Mouse (Mus musculus) CD4-positive, CD25-positive, alpha-beta regulatory T cell, adult 4 months (primary cell): ENCODE results near the gene Oas1g. TPM values are rescaled to one million over a fixed set of nuclear protein-coding genes. Genes with fewer than 3 reads are reported as not detected.
A peak's percentile ranks its signal among the peaks of the same experiment; 100 is the strongest.
"Not testable (repeated sequence)": the region's sequence is repeated elsewhere in the genome, so short reads cannot be mapped to it uniquely, and the experiment has no call there.

Source experiments
- ATAC-seq: one replicate; pipeline ENCODE4 v1.8.0; 2017
- polyA plus RNA-seq, 2 experiments: library from polyadenylated mRNA; unstranded; fragments of 100-300 nt; shearing (Covaris generic); gene quantifications; one replicate each; pipeline ENCODE4 v1.2.1; 2017

Oas1g gene
- 1 to 10 TPM in 1 of 2 experiments, not detected in 1; 1.2 TPM for polyA plus RNA-seq

DNA sequence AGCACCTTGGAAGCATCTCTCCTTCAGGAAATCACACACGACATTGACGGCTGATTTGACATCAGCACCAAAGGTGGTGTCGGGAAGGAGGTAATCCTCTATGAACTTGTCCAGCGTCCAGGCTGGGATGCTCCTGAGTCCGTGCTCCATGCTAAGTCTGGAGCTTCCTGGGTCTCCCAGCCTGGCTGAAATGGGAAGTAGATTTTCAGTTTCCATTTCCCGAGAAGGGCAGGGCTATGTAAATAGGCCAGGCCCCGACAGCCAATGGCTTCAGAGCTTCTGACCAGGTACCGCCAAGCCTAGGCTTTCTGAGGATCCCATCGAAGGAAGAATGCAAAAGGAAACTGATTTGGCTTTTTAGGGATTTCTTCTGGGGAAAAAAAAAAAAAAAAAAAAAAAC lies at the start of gene Oas1g:
TSS of gene Oas1g (minus strand) at position 201 of the 400 bp plus-strand sequence.
- ATAC-seq: not testable (repeated sequence)

- ATAC-seq: no peak
Measured at GRCm38 (mm10) chr5:120933966-120934365, 46.6 kb upstream of the Oas1g start.

- no peak for ATAC-seq
Measured at GRCm38 (mm10) chr5:120927036-120927435, 39.6 kb upstream of the Oas1g start.

DNA sequence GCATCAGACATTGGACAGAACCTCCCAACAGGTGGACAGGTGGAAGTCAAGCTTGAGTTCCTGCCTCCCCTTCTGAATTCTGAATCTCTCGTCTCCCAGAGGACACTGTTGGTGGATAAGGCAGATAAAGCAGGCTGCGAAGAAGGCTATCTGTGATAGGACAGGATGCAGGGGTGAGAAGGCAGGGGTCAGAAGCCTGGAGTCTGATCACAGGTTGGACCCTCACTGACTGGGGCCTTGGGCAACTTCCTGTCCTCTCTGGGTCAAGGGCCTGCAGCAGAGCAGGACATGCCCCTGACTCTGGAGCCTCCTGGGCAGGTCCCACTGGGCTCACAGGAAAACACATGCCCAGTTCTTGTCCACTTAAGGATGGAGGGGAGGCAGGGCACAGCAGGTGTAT lies 38.9 kb upstream of the Oas1g start:
- ATAC-seq: not testable (repeated sequence)

DNA sequence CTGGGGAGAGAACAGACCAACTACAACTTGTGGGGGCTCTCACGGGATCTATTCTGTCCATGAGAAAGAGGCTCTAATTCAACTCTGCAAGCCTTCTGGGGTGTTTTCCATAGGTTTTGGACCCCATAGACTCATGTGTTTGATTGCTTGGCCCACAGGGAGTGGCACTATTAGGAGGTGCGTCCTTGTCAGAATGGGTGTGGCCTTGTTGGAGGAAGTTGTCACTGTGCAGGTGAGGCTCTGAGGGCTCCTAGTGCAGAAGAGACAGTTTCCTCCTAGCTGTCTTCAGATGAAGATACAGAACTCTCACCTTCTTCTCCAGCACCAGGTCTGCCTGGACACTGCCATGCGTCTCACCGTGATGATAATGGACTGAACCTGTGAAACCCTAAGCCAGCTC lies 37.1 kb upstream of the Oas1g start:
- ATAC-seq: not testable (repeated sequence)

DNA sequence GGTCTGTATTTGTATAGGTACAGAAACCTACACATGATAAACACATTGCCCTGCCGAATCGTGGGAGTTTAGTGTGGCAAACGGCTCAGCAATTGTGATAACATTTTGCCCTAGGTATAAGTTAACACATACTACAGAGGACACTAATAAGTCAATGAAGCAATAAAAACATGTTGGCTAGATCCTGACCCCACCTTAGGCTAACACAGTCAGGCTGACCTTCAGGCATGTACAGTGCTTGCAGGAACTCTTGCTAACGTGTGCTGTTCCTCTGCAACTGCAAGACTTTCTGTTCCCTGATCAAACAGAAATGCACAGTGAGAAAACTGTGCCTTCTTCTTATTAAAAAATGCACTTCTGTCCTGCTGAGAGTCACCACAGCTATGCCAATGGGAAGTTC lies 36.6 kb upstream of the Oas1g start:
- ATAC-seq: no peak

GRCm38 (mm10) chr5:120920296-120920695 lies 32.9 kb upstream of the Oas1g start:
- no peak for ATAC-seq

DNA sequence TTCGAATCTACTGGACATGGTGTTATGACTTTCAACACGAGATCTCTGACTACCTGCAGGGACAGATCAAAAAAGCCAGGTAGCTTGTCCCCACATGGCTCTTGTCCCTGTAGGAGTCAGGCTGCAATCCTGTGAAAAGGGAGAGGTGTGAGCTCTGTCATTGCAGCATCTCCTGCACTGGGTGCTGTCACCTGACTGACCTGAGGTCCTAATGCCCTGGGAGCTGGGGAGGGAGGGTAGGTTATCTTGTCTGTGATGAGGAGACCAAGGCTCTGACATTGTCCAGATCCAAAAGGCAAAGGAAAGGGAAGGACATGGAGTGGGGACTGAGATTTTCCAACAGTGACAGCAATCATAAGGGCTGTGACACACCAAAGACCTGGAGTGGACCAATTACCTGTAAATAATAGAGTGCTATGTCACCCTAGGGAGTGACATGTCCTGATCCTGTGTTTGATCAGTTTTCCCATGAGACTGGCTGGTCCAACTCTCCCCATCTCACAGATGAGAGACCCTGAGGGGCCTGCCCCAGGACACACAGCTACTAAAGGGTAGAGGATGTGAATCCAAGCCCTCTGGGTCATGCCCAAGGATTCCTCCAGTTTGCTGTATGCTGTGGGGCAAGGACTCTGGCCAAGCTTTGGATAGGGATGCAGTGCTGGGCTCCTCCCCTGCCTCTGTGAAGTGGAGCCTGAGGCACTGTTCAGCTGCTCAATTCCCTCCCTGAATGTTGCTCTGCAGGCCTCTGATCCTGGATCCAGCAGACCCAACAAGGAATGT lies 31.9 kb upstream of the Oas1g start:
- ATAC-seq: not testable (repeated sequence)

- ATAC-seq: not testable (repeated sequence)
Measured at GRCm38 (mm10) chr5:120914204-120914603, 26.8 kb upstream of the Oas1g start, which contains the start of gene Oas1d. Gene Oas1d (plus strand): TSS chr5:120914536.

GRCm38 (mm10) chr5:120908196-120908920 lies 20.9 kb upstream of the Oas1g start:
- ATAC-seq: no peak

DNA sequence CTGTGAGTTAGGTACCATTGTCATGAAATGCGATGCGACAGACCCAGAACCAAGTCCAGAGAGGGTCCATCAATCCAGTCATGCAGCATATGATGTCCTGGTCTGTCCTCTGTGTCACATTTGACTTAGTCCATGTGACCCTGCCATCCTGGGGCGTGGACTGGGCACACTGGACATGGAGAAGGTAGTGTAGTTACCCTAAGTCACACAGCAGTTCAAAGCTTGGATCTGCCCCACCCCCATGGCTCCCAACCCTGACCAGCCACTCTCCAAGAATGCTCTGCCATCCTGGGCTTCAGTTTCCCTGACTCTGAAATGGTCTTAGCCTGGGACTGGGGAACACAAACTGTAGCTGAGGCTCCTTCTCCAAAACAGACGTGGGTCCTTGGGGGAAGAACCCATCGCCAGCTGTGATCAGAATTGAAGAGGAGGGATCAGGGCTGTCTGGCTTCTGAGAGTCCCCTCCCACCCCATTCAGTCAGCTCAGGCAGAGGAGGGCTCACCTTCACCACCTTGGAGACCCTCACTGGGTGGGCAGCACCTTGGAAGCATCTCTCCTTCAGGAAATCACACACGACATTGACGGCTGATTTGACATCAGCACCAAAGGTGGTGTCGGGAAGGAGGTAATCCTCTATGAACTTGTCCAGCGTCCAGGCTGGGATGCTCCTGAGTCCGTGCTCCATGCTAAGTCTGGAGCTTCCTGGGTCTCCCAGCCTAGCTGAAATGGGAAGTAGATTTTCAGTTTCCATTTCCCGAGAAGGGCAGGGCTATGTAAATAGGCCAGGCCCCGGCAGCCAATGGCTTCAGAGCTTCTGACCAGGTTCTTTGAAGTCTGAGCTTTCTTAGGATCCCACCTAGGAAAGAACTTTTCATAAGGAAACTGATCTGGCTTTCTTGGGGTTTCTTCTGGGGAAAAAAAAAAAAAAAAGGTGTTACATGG lies 19.6 kb upstream of the Oas1g start, which contains the start of gene Oas1a:
TSS of gene Oas1a (minus strand) at position 731 of the 943 bp plus-strand sequence.
- peak; percentile 45 for ATAC-seq

DNA sequence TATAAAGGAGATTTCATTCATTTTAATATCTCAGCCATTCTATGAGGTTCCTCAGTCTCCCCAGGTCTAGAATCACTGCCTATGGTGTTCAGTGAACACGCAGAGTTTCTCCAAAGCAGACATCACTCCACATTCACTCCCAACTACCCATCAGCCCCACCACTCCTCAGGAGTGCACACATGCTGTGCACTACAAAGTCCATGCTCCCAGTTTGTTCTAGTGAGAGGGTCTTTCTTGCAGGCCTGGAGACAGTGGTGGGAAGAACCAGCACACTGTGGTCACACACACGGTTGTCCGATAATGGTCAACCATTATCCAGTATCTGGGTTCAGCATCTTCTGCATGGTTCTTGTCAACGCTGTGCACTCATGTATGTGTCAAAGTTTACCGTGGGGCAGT lies 14.6 kb upstream of the Oas1g start:
- ATAC-seq: no peak

DNA sequence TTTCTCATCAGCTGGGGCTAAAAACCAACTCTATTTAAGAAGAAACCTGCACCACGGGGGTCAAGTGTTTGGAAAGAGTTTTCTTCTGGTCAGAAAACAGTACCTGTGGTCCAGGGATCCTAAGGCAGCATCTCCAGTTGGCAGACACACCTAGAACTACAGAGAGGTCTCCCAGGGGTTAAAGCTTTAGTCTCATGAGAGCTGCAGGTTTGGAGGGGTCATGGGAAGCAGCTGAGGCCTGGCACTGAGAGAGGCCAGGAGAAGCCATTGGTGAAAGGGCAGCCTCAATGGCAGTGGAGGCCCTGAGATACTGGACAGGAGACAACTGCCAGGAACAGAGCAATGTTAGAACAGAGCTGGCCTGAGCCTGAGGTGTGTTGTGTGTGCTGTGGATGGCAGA lies 13.3 kb upstream of the Oas1g start:
- no peak for ATAC-seq

- no peak for ATAC-seq
Measured at GRCm38 (mm10) chr5:120898726-120899125, 11.3 kb upstream of the Oas1g start.

DNA sequence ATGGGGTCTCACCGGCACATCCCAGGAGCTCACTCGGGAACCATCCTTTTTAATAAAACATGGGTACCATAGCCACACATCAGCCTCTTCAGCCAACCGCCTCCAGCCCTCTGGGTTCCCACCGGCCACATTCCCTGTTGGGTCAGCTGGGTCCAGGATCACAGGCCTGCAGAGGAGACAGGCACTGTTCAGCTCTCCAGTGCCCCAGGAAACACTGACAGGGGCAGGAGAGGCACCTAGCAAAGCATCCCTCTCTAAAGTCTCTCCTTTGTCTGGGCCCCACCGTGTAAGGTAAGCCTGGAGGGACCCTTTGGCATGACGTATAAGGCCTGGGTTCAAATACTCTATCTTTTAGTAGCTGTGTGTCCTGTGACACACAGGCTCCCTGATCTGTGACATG lies 10.9 kb upstream of the Oas1g start:
- ATAC-seq: no peak

- ATAC-seq: no peak
Measured at GRCm38 (mm10) chr5:120895231-120895900, 8.0 kb upstream of the Oas1g start.

- ATAC-seq: not testable (repeated sequence)
Measured at GRCm38 (mm10) chr5:120894692-120895091, 7.3 kb upstream of the Oas1g start.

GRCm38 (mm10) chr5:120893866-120894265 lies 6.5 kb upstream of the Oas1g start:
- ATAC-seq: not testable (repeated sequence)

- no peak for ATAC-seq
Measured at GRCm38 (mm10) chr5:120892243-120892660, 4.8 kb upstream of the Oas1g start.

DNA sequence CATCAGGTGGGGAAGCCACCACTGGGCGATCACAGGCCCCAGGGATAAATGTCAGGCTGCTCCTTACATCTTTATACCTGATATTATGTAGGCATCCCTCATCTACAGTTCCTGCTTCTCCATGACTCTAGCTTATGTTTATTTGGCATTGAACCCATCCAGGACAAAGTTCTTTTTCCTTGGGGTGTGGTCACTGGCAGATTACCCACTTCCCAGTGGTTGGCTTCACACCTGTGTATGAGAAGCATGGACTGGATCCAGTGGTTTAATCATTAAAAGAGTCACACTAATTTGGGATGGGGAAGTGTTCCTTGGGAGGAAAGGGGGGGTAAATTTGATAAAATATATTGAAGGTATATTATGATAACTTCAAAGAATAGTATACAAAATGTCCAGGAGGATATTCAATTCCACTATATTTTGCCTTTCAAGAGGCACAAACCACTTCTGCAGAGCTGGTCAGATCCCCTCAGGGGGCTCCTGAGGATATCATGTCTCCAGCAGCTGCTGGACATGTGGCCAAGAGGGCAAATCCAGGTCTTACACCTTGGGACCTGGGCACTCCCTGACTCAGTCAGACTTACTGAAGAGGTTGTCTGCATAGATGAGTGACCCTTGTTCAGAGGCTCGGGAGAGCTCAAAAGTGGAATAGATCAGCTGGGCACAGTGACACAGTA lies 4.3 kb upstream of the Oas1g start:
- not testable (repeated sequence) for ATAC-seq

GRCm38 (mm10) chr5:120890991-120891390 lies 3.6 kb upstream of the Oas1g start:
- ATAC-seq: no peak
